Mouse (Mus musculus): ENCODE data around the gene Rpl3. TPM values are rescaled to one million over a fixed set of nuclear protein-coding genes. Genes with fewer than 3 reads are reported as not detected.

The Rpl3 gene
- total RNA-seq, 2 experiments from 2014 or later: 526 to 554 TPM

- no peak for DNase-seq (ENCODE audit: low spot score in 2 of 2)
Observed at GRCm38 (mm10) chr15:80042152-80042551, 49.5 kb downstream of the Rpl3 start.

DNA sequence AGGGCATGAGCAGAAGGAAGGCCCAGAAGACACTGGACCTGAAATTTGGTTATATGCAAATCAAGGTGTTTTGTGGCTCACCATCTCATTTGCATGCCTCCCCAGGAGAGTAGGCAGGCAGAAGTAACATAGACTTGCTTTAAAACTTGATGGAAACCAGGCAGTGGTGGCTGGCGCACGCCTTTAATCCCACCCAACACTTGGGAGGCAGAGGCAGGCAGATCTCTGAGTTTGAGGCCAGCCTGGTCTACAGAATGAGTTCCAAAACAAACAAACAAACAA lies 53.6 kb downstream of the Rpl3 start:
- no peak for DNase-seq (ENCODE audit: low spot score in 2 of 2)

- DNase-seq (ENCODE audit: low spot score in 2 of 2): no peak
Observed at GRCm38 (mm10) chr15:80037255-80038109, 54.2 kb downstream of the Rpl3 start.

GRCm38 (mm10) chr15:80035341-80035885 lies 56.3 kb downstream of the Rpl3 start:
- DNase-seq (ENCODE audit: low spot score in 2 of 2): no peak

- no peak for DNase-seq (ENCODE audit: low spot score in 2 of 2)
Observed at GRCm38 (mm10) chr15:80034913-80035312, 56.8 kb downstream of the Rpl3 start.

- DNase-seq (ENCODE audit: low spot score in 2 of 2): no peak
Observed at GRCm38 (mm10) chr15:80034366-80034765, 57.3 kb downstream of the Rpl3 start.

GRCm38 (mm10) chr15:80031133-80031532 lies 60.5 kb downstream of the Rpl3 start:
- no peak for DNase-seq (ENCODE audit: low spot score in 2 of 2)

GRCm38 (mm10) chr15:80030399-80030798 lies 61.3 kb downstream of the Rpl3 start:
- DNase-seq (ENCODE audit: low spot score in 2 of 2): no peak

- DNase-seq (ENCODE audit: low spot score in 2 of 2): no peak
Observed at GRCm38 (mm10) chr15:80028862-80029261, 62.8 kb downstream of the Rpl3 start.

Small RNAs within 50 kb of the gene (microRNA-seq; reads per million reads assigned to microRNA genes)
- 40.0 to 74.2 reads per million in 2 experiments for gene Snord43

Other genes starting within 250 kb of the Rpl3 start
- 1 to 10 TPM; 4.3 to 5.0 TPM for gene Apobec3, start 200.2 kb downstream of the Rpl3 start, total RNA-seq (2021)
- gene Cbx7, start 120.7 kb downstream of the Rpl3 start, total RNA-seq (2021): 10 to 100 TPM; 59.6 to 61.7 TPM
- 10 to 100 TPM; 28.5 to 37.6 TPM for gene Pdgfb, start 76.9 kb downstream of the Rpl3 start, total RNA-seq (2021)
- gene Syngr1, start 534 bp downstream of the Rpl3 start, total RNA-seq (2021): 100 to 1,000 TPM; 421 to 438 TPM
- gene Tab1, start 41.3 kb upstream of the Rpl3 start, total RNA-seq (2021): 10 to 100 TPM; 23.8 to 25.7 TPM
- 100 to 1,000 TPM; 124 TPM for gene Mgat3, start 81.9 kb upstream of the Rpl3 start, total RNA-seq (2021)
- 10 to 100 TPM; 34.1 to 35.3 TPM for gene Mief1, start 142.2 kb upstream of the Rpl3 start, total RNA-seq (2021)
- gene AC140267.1, start 144.0 kb upstream of the Rpl3 start, total RNA-seq (2021): 10 to 100 TPM; 19.0 to 19.4 TPM
- gene Atf4, start 163.3 kb upstream of the Rpl3 start, total RNA-seq (2021): 100 to 1,000 TPM; 126 to 133 TPM
- gene Rps19bp1, start 172.4 kb upstream of the Rpl3 start, total RNA-seq (2021): 10 to 100 TPM; 41.9 to 42.4 TPM
- 10 to 100 TPM; 58.9 to 60.7 TPM for gene Cacna1i, start 195.4 kb upstream of the Rpl3 start, total RNA-seq (2021)